Mouse (Mus musculus): ENCODE results near the gene Elane. TPM values are rescaled to one million over a fixed set of nuclear protein-coding genes. Genes with fewer than 3 reads are reported as not detected.

The Elane gene
- polyA plus RNA-seq, 1 experiment = not detected

- TF ChIP-seq POLR2A (IDR thresholded peaks at IDR 0.05; ENCODE audit: insufficient read depth, low read depth, low read length) = no peak
- TF ChIP-seq CTCF (IDR thresholded peaks at IDR 0.05; ENCODE audit: insufficient read depth, low read depth, low read length) = no peak
- WGBS = 82% methylated on average over 18 of the region's 18 CpGs
- Histone ChIP-seq H3K4me1 (ENCODE audit: control insufficient read depth, insufficient read depth, low read length) (peaks cover 60% of the 10 kb centered on the region), H3K4me3 (ENCODE audit: insufficient read depth, low read depth, low read length) (no peak overlapping the region), H3K27ac (ENCODE audit: insufficient read depth, low read depth, low read length) (no peak overlapping the region)
Measured at GRCm38 (mm10) chr10:79929967-79930825, 44.1 kb downstream of the Elane start.

DNA sequence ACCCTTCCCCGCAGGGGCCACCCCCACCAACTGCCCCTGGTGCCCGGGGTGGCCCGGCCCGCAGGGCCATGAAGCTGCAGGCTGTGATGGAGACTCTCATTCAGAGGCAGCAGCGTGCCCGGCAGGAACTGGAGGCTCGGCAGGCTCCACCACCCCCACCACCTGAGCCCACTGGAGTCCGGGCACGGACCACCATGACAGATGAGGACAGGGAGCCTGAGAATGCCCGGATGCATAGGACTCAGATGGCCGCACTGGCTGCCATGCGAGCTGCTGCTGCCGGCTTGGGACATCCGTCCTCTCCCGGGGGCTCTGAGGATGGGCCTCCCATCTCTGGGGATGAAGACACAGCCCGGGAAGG is 44.8 kb downstream of the Elane start:
- peaks cover 66% of the 10 kb centered on the region for H3K4me1 ChIP-seq (ENCODE audit: control insufficient read depth, insufficient read depth, low read length)
- H3K27ac ChIP-seq (ENCODE audit: insufficient read depth, low read depth, low read length) = no peak overlapping the region
- 90% methylated on average over 16 of the region's 16 CpGs for WGBS
- TF ChIP-seq CTCF (IDR thresholded peaks at IDR 0.05; ENCODE audit: insufficient read depth, low read depth, low read length) = no peak
- no peak for TF ChIP-seq POLR2A (IDR thresholded peaks at IDR 0.05; ENCODE audit: insufficient read depth, low read depth, low read length)
- H3K4me3 ChIP-seq (ENCODE audit: insufficient read depth, low read depth, low read length) = no peak overlapping the region

- Histone ChIP-seq H3K4me1 (ENCODE audit: control insufficient read depth, insufficient read depth, low read length) (peaks cover 67% of the 10 kb centered on the region), H3K4me3 (ENCODE audit: insufficient read depth, low read depth, low read length) (no peak overlapping the region), H3K27ac (ENCODE audit: insufficient read depth, low read depth, low read length) (no peak overlapping the region)
- WGBS = 88% methylated on average over 9 of the region's 9 CpGs
- TF ChIP-seq POLR2A (IDR thresholded peaks at IDR 0.05; ENCODE audit: insufficient read depth, low read depth, low read length) (no peak), CTCF (IDR thresholded peaks at IDR 0.05; ENCODE audit: insufficient read depth, low read depth, low read length) (no peak)
Measured at GRCm38 (mm10) chr10:79931797-79932196, 45.8 kb downstream of the Elane start.

GRCm38 (mm10) chr10:79932736-79933135 is 46.7 kb downstream of the Elane start:
- WGBS = 47% methylated on average over 8 of the region's 8 CpGs
- 0 out of 2 replicates have a peak overlapping the region, but pooled peaks have one; percentile 3 for H3K27ac ChIP-seq (ENCODE audit: insufficient read depth, low read depth, low read length)
- peaks cover 74% of the 10 kb centered on the region for H3K4me1 ChIP-seq (ENCODE audit: control insufficient read depth, insufficient read depth, low read length)
- no peak for TF ChIP-seq CTCF (IDR thresholded peaks at IDR 0.05; ENCODE audit: insufficient read depth, low read depth, low read length)
- TF ChIP-seq POLR2A (IDR thresholded peaks at IDR 0.05; ENCODE audit: insufficient read depth, low read depth, low read length) = no peak
- no peak overlapping the region for H3K4me3 ChIP-seq (ENCODE audit: insufficient read depth, low read depth, low read length)

DNA sequence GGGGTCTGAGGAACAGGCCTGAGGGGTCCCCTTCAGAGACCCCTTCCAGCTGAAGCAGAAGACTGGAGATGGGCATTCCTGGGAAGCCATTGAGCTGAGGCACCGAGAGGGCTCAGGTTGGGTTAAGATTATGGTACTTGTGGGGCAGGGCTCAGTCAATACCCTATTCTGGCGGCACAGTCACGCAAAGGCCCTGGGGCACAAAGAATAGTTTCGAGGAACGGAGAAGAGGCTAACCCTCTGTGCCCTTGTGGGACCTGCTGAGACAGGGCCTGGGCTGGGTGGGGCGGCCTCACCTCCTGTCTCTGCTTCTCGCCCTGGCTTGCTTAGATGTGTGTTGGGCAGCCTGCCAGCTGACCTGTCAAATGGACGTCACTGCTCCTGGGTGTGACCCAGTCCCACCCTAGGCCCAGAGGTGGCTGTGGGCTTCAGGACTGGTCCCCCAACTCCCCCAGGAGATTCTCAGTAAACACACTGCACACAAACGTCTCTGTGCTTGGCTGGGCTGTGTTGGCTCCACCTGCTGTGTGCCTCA is 47.2 kb downstream of the Elane start:
- Histone ChIP-seq H3K4me1 (ENCODE audit: control insufficient read depth, insufficient read depth, low read length) (peaks cover 69% of the 10 kb centered on the region), H3K27ac (ENCODE audit: insufficient read depth, low read depth, low read length) (0 out of 2 replicates have a peak overlapping the region, but pooled peaks have one; percentile 3), H3K4me3 (ENCODE audit: insufficient read depth, low read depth, low read length) (no peak overlapping the region)
- 72% methylated on average over 9 of the region's 9 CpGs for WGBS
- no peak for TF ChIP-seq CTCF (IDR thresholded peaks at IDR 0.05; ENCODE audit: insufficient read depth, low read depth, low read length)
- no peak; the same call in 1 of the 2 replicates for TF ChIP-seq POLR2A (IDR thresholded peaks at IDR 0.05; ENCODE audit: insufficient read depth, low read depth, low read length)

DNA sequence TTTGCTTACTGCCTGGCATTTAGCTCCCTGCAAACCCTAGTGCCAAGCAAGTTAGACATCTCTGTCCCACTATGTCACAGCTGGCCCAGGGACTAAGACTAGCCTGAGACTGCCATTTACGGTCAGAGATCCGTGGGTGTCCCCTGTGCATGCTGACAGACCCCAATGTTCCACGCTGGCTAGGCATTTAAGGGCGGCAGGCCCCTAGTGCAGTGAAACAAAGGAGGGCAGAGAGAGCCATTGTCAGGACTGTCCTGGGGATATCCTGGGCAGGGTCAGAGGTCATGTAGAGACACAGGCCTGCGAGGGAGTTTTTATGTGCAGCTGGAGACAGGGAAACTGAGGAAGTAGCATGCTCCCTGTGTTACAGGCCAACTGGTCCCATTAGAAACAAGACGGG is 47.8 kb downstream of the Elane start:
- TF ChIP-seq CTCF (IDR thresholded peaks at IDR 0.05; ENCODE audit: insufficient read depth, low read depth, low read length) = no peak
- no peak for TF ChIP-seq POLR2A (IDR thresholded peaks at IDR 0.05; ENCODE audit: insufficient read depth, low read depth, low read length)
- 46% methylated on average over 6 of the region's 6 CpGs for WGBS
- H3K4me1 ChIP-seq (ENCODE audit: control insufficient read depth, insufficient read depth, low read length) = peaks cover 62% of the 10 kb centered on the region
- no peak overlapping the region for H3K4me3 ChIP-seq (ENCODE audit: insufficient read depth, low read depth, low read length)
- peak overlapping the region; percentile 27; the same call in 1 of the 2 replicates for H3K27ac ChIP-seq (ENCODE audit: insufficient read depth, low read depth, low read length)

GRCm38 (mm10) chr10:79934272-79934721 is 48.2 kb downstream of the Elane start:
- Histone ChIP-seq H3K27ac (ENCODE audit: insufficient read depth, low read depth, low read length) (peak overlapping the region; percentile 27; the same call in 1 of the 2 replicates), H3K4me1 (ENCODE audit: control insufficient read depth, insufficient read depth, low read length) (peaks cover 63% of the 10 kb centered on the region), H3K4me3 (ENCODE audit: insufficient read depth, low read depth, low read length) (no peak overlapping the region)
- TF ChIP-seq CTCF (IDR thresholded peaks at IDR 0.05; ENCODE audit: insufficient read depth, low read depth, low read length) (0 out of 2 replicates have a peak, but pooled peaks have one; percentile 9), POLR2A (IDR thresholded peaks at IDR 0.05; ENCODE audit: insufficient read depth, low read depth, low read length) (no peak)
- WGBS = 36% methylated on average over 13 of the region's 13 CpGs

DNA sequence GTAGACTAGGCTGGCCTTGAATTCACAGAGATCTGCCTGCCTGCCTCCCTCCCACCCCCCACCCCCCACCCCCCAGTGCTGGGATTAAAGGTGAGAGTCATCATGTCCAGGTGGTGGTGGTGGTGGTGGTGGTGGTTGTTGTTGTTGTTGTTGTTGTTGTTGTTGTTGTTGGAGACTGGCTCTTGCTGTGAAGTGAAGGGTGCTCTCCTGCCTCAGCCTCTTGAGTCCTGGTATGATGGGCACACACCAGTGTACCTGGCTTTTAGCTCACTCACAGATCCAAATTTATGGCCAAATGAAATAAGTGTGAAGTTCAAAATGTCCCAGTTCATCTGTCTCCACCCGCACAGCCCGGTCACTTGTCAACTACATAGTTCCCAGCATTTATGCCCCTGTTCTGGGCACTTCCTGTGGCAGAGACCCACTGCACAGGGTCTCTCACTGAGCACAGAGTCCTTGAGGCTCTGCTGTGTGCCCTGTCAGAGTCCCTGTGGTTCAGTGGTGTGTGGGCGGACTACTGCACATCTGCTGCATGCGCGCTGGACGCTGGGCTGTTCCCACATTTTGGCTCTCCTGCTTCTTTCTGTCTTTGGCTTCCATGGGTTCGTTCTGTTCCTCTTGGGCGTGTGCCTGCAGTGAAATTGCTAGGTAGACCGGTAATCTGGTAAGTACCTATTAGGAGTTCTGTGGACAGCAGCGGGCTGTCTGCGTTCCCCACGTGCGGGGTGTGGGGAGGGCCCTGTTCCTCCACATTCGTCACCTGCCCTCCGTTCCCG is 48.9 kb downstream of the Elane start:
- TF ChIP-seq POLR2A (IDR thresholded peaks at IDR 0.05; ENCODE audit: insufficient read depth, low read depth, low read length) (no peak), CTCF (IDR thresholded peaks at IDR 0.05; ENCODE audit: insufficient read depth, low read depth, low read length) (no peak)
- Histone ChIP-seq H3K27ac (ENCODE audit: insufficient read depth, low read depth, low read length) (no peak overlapping the region), H3K4me3 (ENCODE audit: insufficient read depth, low read depth, low read length) (no peak overlapping the region), H3K4me1 (ENCODE audit: control insufficient read depth, insufficient read depth, low read length) (peaks cover 58% of the 10 kb centered on the region)
- 55% methylated on average over 16 of the region's 16 CpGs for WGBS
